Mouse (Mus musculus) bone marrow macrophage, adult 2 months (primary cell): ENCODE measurements at regions not wholly inside any gene's neighbourhood (a gene's known extent, or its start where the extent isn't known, plus 50 kb on each side); places are given as distances from the start of the nearest gene placed in this dataset.

Experiments used
- CTCF ChIP-seq: IDR thresholded peaks from 2 replicates; pipeline ENCODE4 v1.5.1; 2012; ENCODE audit warnings: low read depth, mild to moderate bottlenecking, low read length, moderate library complexity
- POLR2A ChIP-seq: IDR thresholded peaks from 2 replicates; pipeline ENCODE4 v1.6.1; 2012; ENCODE audit warnings: mild to moderate bottlenecking, low read depth, low read length, borderline replicate concordance

DNA sequence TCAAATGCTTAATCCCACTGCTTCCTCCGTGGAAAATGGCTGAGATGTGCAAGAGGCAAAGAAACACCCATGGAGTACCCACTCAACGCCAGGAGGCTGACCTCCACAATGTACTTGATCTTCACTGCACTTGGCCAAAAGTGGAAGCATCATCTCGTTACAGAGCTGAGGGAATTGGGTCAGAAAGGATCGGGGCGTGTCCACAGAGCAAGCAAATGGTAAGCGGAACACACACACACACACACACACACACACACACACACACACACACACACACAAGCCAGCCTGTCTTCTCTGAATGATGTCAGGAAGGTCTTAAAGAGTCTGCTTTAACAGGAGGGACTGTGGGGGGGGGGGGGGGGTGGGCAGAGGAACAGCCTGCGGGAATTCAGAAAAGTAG is 375.7 kb downstream of the Rps24 start:
- no peak for TF ChIP-seq CTCF
- TF ChIP-seq POLR2A, result no peak
